Mouse (Mus musculus) fat pad, adult 2 months (tissue): ENCODE results near the gene Cygb.

Source experiments
- DNase-seq: peaks from one replicate; pipeline ENCODE4 v3.0.0-alpha.2; 2011; ENCODE audit warnings: low read depth, low spot score; ENCODE audit errors: extremely low read depth

Cygb gene

DNA sequence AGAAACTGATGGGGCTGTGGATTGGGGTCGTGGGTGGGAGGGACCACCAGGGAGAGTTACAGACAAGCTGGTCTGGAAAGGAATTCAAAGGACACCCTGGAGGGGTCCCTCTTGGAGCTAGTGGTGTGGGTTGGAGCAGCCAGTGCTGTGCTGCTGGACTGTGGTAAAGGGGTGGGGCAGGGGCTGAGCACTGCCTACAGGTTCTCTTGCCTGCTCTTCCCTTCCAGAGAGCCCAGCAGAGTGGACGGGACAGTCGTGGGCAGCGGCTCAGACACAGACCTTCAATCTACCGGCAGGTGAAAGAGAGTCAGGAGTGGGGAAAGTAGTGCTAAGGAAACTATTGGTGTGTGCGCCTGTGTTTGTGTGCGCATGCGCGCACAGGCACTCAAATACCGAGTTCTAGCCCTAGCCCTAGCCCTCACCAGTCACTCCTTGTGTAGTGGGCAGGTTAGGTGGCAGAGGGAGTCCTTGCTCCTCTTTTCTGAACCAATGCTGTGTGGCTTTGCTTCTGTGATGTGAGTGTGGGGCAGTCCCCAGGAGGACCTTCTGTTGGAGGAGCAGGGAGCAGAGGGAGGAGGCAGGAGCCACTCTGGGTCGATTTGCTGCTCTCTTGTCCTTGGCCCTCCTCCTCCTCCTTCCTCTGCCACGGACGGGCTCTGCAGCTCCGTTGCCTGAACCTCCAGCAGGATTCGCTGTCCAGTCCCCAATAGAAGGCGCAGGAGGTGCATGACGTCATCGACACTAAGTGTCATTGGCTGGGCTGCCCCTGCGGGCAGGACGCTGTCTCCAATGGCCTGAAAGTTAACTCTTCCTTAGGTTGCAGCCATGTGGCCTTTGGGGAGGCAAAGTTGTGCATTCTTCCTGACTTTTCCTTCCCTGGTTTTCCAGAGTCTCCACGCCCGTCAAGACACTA, 3.5 kb upstream of the Cygb start:
- DNase-seq = no peak

DNA sequence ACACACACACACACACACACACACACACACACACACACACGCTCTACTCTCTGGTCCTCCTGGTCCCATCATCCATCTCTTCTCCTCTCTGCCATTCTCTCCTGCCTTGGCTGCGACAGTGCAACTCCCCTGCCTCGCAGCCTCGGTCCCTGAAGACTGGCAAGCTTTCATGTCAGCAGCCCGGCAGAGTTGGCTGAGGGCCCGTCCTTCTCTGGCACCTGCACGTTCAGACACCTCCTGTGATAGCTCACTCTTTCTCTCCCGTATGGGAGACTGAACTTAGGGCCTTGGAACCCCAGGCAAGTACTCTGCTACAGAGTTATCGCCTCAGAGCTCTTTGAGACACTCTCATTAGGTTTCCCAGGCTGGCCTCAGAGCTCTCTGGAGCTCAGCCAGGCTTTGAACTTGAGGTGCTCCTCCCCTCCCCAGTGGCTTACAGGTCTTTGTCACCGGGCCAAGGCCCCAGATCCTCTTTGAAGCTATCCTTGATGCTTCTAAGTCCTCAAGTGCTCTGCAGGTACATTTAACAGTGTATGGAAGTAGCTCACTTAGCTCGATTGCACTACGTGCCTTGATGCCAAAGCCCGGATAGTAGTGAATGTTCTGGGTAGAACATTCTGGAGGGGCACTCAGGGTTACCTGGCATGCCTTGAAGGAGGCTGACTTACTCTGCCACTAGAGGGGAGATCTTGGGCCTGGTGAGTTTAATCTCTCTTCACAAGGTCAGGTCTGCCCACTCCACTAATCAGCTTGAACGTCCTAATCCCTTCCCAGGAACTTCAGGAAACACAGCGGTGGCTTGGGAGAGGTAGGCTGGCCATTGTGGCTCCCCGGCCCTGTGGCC, 2.5 kb upstream of the Cygb start:
- DNase-seq = no peak

DNA sequence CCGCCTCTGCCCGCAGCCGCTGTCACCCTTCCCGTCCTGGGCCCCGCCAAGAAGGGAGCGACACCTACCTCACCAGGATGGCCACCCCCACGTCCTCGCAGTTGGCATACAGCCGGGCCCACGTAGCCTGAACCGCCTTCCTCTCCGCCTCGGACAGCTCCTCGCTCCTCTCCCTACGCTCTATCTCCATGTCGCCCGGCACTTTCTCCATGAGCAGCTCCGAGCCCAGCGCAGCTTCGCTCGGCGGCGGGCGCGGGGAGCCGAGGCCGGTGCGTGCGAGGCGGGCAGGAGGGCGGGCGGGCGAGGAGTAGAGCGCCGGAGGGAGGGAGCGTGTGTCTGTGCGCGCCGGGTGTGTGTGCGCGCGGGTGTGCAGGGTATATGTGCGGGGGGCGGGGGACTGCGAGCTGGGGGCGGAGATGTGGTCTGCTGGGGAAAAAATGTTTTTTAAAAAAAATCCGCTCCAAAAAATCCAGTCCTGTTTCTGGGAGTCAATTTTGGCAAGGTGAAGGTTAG, 348 bp downstream of the Cygb start:
- no peak for DNase-seq

DNA sequence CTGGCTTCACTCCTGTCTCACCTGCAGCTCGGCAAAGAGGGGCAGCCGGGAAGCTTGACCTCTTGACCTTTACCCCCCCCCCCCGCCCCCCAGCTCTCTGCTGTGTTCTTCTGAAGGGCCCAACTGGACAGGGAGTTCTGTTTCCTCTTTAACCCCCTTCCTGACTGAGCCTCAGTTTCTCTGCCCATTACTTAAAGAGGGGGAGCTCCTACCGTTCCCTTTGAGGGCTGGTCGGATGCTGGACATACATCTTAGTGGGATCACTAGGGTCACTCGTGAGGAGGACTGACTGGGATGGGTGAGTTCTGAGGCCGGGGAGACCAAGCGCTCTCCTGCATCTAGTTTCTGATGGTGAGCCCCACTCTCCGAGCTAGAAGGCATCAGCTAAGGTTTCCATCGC, 879 bp downstream of the Cygb start, which contains the start of gene Prcd:
Gene Prcd, plus strand, starts transcription at position 301 of the 400 bp plus-strand sequence.
- DNase-seq = no peak

DNA sequence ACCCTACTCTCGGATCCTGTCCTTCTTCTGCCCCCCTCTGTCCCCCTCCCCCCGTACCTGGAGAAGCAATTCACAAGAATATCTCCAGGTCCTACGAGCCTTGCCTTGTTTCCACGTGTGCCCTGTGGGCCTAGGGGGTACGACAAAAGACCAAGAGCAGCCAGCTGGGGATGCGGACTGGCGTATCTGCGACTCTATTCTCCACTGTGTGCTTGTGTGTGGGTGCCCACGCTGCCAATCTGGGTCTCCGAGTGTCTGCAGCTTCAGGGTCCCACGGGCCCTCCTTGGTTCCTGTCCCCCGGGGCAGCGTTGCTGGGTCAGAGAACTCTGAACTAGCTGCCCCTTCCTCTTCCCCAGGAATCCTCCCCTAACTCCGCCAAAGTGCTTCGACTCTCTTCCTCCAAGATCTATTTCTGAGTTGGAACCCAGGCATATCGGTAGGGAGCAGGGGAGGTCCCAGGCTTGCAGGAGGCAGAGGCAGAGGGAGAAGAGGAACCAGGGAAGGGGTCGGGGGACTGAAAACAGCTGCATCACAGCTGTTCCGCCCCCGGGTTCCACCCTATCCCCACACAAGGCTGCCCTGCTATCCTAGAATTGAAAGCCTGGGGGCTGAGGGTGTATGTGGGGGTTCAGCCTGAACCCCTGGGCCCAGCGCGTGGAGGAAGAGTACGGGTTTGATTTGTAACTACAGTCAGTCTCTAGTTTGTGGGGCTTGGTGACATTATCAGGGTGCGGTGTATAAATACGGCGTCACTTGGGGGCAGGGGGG, 1.6 kb downstream of the Cygb start:
- DNase-seq = no peak

DNA sequence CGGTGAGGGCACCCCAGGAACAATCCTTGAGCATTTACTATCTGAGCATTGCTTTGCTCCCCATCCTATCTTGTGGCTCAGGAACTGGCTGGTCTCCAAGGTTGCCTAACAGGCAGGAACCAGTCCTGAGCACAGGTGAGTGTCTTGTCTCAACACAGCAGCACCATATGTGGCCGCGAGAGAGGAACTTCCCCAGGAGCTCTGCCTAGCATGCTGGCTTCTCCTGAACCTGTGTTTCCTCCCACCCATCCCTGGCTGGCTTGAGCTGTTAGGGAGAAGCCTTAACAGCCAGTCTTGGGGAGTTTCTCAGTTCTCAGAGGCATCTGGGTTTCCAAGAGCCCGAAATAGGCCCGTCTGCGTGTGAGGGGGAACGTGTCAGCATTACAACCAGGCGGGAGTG, 2.8 kb downstream of the Cygb start:
- peak; percentile 71 for DNase-seq

DNA sequence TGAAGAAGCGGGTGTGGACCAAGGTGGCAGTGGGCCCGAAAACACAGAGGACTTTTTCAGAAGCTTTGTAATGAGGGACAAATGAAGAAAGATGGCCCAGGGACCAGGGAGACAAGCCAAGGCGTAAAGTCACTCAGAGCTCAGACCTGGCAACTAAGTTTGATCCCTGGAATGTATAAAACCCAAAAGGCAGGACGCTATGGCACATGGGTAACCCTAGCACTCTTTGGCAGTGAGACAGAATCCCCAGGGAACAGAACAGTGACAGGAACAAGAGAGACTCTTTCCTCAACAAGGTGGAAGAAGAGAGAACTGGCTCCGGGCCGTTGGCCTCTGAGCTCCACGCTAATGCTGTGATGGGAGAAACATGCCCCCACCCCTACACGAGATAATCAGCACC, 3.3 kb downstream of the Cygb start:
- DNase-seq = peak; percentile 91

DNA sequence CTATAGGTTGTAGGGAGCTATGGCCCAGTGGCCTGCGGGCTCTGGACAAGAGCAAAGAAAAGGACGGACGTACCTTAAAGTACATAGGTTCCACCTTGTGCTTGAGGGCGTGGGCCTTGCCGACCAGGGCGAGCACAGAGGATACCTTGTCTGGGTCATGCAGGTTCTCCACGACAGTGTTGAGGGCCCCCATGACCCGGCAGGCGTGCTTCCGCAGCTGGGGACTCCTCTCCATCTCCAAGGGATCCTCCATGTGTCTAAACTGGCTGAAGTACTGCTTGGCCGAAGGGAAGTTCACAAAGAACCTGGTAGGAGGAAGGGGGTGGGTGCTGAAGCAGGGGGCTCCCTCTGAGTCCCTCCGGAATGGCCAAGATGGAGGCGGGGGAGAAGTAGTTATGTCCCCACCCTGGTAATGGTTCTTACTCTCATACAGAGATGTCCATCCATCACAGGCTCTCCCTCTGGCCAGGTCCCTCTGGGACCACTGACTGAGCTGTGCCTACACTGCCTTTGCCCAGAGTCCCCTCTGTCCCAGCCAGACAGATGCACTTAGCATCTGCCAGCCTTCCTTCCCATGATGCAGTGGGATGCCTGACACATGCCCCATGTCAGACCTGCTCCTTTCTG, 4.3 kb downstream of the Cygb start:
- DNase-seq = no peak

DNA sequence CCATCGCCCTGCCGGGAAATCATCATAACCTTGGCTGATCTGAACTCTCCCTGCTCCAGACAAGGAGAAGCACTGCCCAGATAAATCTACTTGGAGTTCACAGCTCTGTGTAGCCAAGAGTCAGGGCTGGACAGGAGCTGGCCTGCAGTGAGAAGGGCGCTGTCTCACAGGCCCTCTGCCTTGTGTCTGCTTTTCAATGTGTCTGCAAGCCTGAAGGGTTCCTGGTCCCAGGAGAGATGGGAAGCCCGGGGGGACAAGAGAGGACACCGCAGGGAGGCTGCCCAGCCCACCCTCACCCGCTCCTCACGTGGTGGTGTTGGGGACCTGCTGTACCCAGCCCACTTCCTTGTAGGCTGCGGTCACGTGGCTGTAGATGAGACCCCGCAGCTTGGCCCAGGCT, 5.1 kb downstream of the Cygb start:
- DNase-seq = no peak

DNA sequence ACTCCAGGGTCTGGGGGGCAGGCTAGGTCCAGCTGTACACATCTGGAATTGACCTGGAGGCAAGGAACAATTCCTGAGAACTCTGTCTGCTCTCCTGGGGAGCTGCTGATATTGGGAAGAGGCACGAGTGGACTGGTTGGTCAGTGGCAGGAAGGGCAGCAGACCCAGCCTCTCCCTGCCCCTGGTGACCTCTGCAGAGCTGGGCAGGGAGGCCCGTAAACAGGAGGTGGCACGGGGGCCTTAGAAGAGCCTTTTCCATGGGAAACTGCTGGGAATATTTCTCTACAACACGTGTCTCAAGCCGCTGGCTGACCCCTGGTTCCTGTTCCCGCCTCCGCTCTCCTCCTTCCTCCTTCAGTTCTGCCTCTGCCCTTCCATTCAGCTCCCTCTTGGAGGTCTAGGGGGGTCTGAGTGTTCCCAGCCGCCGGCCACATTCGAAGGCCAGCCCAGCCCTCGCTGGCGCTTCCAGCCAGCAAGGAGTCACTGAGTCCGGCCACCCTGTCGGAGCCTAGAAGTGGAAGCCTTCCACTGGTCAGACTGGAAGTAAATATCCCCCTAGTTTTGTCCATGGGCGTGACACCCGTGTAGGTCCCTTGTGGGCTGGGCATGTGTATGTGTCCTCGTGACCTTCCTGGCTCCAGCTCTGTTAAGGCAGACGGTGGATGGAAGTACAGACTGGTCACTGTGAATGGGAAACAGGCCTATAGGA, 5.7 kb downstream of the Cygb start:
- no peak for DNase-seq

DNA sequence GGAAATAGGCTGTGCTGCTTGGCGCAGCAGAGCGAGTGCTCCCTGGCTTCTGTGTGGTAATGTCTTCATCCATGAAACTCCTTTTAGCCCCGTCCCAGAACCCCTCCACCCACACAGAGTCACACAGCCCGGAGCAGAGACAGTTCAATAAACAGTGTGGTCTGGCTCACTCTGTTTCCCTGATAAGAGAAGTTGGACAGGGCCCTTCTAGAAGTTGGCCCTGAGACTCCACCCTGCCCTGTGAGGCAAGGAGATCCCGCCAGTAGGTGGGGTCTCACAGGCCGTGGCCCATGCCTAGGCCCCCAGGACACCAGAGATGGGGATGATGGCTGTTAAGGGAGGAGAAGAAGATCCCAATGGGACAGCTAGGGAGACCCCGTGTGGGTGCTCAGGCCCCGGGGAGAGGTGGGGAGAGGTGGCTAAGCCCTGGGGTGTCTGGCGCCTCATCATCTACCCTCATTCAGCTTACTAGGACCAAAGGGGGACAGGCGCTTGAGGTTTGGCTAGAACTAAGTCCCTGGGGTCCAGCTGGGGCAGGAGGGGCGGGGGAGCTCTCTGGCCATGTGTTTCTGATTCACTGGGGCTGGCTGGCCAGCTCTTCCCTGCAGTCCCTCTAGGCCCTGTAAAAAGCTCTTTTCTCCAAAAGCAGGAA, 6.6 kb downstream of the Cygb start:
- DNase-seq = no peak

DNA sequence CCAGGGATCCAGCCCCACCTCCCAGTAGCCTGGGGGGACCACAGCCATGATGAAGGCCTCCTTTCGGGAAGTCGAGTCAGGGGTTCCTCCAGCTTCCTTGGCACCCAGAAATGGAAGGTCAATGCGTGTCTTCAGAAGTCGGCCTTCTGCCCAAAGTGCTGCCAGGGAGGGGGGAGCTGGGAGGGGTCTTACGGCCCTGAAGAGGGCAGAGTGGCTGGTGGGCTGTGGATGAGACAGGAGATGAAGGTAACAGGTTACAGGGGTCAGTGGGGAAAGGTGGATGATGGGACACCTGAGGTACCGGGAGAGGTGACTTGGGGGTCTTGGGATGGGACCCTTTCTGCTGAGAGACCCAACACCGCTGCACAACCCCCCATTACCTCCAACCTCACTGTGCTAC, 7.3 kb downstream of the Cygb start:
- no peak for DNase-seq

DNA sequence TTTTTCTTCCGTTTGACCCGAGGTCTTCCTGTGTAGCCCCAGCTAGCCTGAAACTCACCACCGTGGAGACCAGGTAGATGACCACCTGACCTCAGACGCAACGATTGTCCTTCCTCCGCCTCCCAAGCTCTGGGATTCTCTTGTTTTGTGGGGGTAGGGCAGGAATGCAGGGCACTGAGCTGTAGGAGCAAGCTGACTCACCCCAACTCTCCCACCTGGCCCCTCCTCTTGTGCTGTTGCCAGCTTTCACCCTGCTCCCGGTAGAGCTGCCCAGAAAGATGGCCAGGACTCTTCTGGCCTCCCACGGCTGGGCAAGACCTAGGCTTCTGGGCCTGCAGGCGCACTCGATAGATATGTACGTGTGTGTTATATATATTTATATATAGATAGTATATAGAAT, 8.0 kb downstream of the Cygb start:
- no peak for DNase-seq

DNA sequence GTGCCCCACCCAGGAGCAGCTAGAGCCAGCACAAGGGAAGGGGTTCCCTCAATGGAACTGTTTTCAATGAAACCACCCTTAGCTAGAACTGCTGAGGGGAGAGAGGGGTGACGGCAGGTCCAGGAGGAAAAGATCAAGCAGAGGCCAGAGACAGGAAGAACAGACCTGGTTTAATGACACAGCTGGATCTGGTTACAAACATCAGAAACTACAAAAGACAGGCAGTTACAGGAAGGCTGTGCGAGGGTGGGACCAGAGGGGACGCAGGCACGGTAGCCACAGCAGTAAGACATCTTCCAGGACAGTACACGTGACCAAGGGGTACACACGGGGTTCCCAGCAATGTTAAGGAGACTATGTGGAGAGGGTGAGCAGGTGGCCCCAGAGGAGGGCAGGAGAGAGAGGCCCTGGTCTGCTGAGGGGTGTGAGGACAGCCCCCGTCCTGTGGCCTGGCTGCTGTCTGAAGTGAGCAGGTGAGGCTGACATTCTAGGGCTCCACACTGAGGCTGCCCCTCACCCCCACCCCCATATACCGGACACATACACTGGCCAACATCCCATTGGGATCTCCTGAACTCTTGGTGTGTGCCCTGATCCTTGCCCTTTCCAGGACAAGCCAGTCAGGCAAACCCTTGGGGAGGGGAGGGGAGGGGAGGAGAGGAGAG, 8.5 kb downstream of the Cygb start:
- no peak for DNase-seq

DNA sequence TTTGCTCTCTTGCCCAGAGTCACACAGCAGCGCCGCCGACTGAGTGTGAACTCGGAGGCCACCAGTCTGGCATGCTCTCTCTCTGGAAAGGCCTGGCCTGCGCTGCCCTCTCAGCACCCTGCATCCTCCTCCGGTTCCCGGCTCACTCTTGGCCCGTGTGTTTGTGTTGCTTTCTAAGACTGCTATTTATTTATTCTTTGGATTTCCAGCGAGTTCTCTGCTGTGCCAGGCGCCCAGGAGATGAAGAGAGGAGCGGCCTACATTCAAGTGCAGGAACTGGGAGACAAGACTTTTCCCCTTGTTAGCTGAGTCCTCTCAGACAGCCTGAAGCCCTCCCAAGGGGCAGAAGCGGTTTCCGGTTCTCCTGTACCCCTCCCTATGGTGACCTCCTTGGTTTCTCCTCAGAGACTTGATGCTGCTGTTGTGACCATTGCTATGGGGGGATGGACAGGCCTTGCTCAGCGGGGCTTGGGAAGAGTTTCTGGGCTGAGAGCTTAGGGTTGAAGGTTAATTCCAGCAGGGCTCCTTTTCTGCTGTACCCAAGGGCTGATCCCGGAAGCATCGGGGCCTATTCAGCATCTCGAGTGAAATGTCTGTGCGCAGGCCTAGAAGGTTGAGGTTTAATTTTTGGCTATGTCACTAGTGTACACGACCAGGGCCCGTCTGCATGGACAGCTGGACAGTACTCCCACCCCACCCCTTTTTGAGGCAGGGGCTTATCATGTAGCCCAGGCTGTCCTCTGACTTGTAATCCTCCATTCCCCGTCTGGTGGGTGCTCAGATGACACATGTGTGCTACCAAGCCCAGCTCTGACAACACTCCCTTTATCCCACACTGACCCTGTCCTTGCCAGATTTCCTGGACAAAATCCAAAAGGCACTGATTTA, 9.6 kb downstream of the Cygb start:
- no peak for DNase-seq

DNA sequence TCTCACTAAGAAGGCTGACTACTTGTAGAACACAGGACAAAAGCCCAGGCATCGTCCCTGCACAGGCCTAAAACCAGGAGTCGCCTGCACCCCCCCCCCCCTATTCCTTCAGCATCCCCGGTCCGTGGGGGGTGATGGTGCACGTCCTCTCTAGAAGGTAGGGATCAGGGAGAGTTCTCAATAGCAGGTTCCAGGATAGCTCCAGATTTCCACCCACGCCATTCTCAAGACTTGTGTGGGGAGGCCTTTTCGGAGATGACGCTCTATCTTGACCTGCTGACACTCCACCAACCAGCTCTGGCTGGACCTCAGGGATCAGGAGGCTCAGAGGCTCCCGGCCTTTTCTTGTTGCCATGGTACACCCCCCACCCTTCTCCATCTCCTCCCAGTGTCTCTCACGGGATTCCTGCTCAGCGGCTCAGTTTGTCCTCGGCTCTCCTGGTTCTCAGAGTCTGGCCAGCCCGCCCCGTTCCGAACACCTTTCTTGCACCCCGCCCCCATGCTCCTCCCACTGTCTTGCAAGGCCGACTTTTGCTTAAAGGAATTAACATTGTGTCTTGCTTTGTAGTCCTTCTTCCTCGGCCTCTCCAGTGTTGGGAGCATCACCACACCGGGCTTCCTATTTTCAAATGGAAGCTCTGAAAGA, 10.4 kb downstream of the Cygb start:
- no peak for DNase-seq
